Mouse (Mus musculus) forebrain, embryonic 14.5 days (tissue): Measurements from ENCODE around the gene Iqch. TPM values are rescaled to one million over a fixed set of nuclear protein-coding genes. Genes with fewer than 3 reads are reported as not detected.

Experiments
- ATAC-seq: fragments of 200-750 bp; cut with Nextera tagmentation; 2 replicates; pipeline ENCODE4 v1.8.0; 2017; ENCODE audit warnings: mild to moderate bottlenecking, moderate library complexity
- DNase-seq: peaks from one replicate; pipeline ENCODE4 v3.0.0-alpha.2; 2015; ENCODE audit warnings: low spot score
- H3K27ac ChIP-seq: fragments of 300-500 bp; sonication (generic); 2 replicates; pipeline ENCODE4 v1.5.1; 2014; ENCODE audit warnings: low read depth, mild to moderate bottlenecking, control low read depth, low read length, moderate library complexity
- H3K27me3 ChIP-seq: fragments of 300-500 bp; sonication (generic); replicated peaks from 2 replicates; pipeline ENCODE4 v1.6.1; 2014; ENCODE audit warnings: low read length, control low read depth, mixed read lengths; ENCODE audit not compliant: control insufficient read depth, insufficient read depth
- H3K36me3 ChIP-seq: fragments of 300-500 bp; sonication (generic); 2 replicates; pipeline ENCODE4 v1.6.1; 2014; ENCODE audit warnings: low read length, control low read depth; ENCODE audit not compliant: control insufficient read depth, insufficient read depth
- H3K4me1 ChIP-seq: fragments of 300-500 bp; sonication (generic); 2 replicates; pipeline ENCODE4 v1.6.1; 2014; ENCODE audit warnings: antibody characterized with exemption, low read length, control low read depth; ENCODE audit not compliant: control insufficient read depth, insufficient read depth
- H3K4me2 ChIP-seq: fragments of 300-500 bp; sonication (generic); 2 replicates; pipeline ENCODE4 v1.6.1; 2014; ENCODE audit warnings: mild to moderate bottlenecking, control low read depth, low read length
- H3K4me3 ChIP-seq: fragments of 300-500 bp; sonication (generic); 2 replicates; pipeline ENCODE4 v1.5.1; 2014; ENCODE audit warnings: low read depth, low read length, control low read depth
- H3K9ac ChIP-seq: fragments of 300-500 bp; sonication (generic); 2 replicates; pipeline ENCODE4 v1.6.1; 2014; ENCODE audit warnings: mild to moderate bottlenecking, low read length, control low read depth, moderate library complexity
- H3K9me3 ChIP-seq: fragments of 300-500 bp; sonication (generic); replicated peaks from 2 replicates; pipeline ENCODE4 v1.6.1; 2016; ENCODE audit warnings: low read length, control low read depth, mixed read lengths; ENCODE audit not compliant: control insufficient read depth
- WGBS: fragments of 180-500 bp; shearing (Covaris S2); extraction: QIAGEN DNeasy Blood & Tissue Kit; methylation state at CpG from one replicate; pipeline ENCODE4 v1.1.7; 2014; 5-methylcytosine and 5-hydroxymethylcytosine counted together
- polyA plus RNA-seq: library from polyadenylated mRNA; unstranded; fragments of >200 nt; fragmentation: Nextera tagmentation; extraction: Ambion mirVana; gene quantifications from 2 replicates; pipeline ENCODE4 v1.2.1, GENCODE M21; 2014

Iqch gene
- polyA plus RNA-seq, 1 experiment from 2014 or later: 0.06 TPM

DNA sequence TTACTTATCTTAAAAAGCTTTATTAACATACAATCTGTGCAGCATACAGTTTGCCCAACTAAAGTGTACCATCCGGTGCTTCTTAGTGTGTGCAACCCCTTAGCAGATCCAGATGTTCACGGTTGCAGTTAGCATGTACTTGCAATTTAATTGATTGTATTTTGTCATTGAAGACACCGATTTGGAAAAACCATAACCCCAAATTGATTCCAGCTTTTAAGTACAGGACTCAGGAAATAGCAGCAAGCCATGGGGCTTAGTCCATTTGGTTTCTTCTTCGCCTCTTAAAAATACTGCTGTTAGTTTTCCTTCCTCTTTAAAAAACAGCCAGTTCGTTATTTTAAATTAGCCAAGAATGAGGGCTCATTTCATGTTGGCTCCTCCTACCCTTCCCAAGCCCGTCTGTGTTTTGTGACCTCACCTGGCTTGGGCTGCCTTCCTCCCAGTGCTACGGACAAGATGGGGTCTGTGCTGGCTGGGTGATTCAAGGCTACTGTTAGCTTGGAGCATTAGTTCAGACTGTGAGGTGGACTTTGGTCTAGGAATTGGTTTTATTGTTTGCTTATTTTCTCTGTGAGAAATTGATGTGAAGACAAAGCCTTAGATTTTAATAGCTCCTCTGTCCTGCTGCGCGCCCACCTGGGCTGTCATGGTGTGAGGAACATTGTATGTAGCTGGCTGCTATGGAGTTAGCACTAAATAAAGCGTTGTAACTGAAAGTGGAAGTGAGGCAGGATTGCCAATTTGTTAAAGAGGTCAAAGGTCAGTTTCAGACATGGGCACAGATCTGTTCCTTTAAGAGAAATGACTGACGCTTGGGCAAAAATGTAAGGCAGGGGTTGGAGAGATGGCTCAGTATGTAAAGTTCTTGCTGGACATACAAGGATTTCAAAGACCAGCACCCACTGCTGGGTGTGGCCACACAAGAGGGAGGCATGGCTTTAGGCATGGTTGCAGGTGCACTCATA is 12.0 kb upstream of the Iqch start:
- H3K4me3 ChIP-seq: no peak overlapping the region
- H3K4me2 ChIP-seq: no peak overlapping the region
- H3K27ac ChIP-seq: no peak overlapping the region
- H3K4me1 ChIP-seq: peaks cover 15% of the 10 kb centered on the region
- no peaks in the 10 kb centered on the region for H3K9me3 ChIP-seq
- no peaks in the 10 kb centered on the region for H3K27me3 ChIP-seq
- WGBS: 72% methylated on average over 11 of the region's 11 CpGs
- no peak overlapping the region for H3K9ac ChIP-seq
- DNase-seq (no peak), ATAC-seq (no peak)
- H3K36me3 ChIP-seq: peaks cover 20% of the 10 kb centered on the region; the same call in 1 of the 2 replicates

DNA sequence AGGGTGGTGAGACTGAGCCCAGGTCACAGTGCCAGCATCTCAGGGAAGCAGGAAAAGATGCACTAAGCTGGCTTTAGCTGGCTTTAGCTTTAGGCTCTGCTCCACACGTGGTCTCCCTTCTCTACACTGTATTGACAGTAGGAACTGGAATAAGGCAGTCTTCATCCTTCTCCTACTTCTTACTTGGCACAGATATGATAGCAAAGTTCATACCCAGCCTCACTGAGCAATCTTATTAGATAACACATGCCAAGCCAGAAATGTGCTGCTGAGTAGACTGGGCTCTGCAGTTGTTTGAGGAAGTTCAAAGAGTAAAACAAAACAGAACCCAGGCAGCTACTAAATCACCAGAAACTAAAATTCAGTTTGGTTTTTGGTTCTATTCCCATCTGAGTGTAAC is 11.3 kb upstream of the Iqch start:
- H3K9ac ChIP-seq: no peak overlapping the region
- DNase-seq (no peak), ATAC-seq (no peak)
- no peaks in the 10 kb centered on the region for H3K27me3 ChIP-seq
- H3K4me3 ChIP-seq: no peak overlapping the region
- no peak overlapping the region for H3K27ac ChIP-seq
- peaks cover 15% of the 10 kb centered on the region for H3K4me1 ChIP-seq
- H3K9me3 ChIP-seq: no peaks in the 10 kb centered on the region
- peaks cover 15% of the 10 kb centered on the region; the same call in 1 of the 2 replicates for H3K36me3 ChIP-seq
- H3K4me2 ChIP-seq: no peak overlapping the region
- 27% methylated on average over 1 of the region's 1 CpGs for WGBS

DNA sequence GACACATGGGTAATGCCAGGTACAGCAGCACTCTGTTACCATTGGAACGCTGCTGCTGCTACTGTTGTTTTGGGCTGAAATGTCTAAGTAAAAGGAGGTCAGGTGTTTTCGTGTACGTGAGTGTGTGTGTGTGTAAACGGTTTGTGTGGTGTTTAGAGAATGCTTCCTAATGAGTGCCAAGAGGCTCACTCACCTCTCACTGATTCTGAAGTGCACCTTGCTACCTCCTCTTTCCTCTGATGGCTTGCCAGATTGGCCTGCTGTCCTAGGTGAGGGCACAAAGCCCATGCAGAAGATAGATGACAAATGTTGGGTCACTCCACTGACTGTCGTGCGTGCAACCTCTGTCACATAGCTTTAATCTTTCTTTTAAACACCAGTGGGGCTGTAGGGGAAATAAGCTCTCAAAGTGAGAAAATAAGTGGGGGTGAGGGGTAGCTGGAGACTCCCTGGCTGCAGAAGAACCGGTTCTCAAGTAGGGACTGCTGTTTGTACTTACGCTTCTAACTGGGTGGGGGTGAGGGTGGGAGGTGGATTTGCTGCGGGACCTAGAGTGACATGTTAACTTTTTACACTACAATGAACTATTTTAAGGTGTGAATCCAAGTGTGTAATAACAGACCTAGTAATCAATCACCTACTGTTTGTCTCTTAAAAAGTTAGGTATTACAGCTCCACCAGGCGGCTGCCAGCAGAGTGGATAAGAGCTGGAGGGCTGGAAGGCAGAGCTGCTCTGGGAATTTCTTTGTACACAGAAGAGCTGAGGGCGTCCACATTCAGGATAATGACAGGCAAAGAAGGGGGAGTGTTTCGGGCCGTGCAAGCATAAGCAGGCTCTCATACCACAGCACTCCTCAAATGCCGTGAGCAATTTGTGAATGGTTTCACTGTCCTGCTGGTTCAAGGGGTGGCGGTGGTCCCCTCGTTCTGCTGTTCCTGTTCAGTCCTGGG is 10.5 kb upstream of the Iqch start:
- peaks cover 9% of the 10 kb centered on the region; the same call in 1 of the 2 replicates for H3K36me3 ChIP-seq
- H3K4me2 ChIP-seq: no peak overlapping the region
- no peaks in the 10 kb centered on the region for H3K27me3 ChIP-seq
- no peak overlapping the region for H3K27ac ChIP-seq
- H3K4me1 ChIP-seq: peaks cover 15% of the 10 kb centered on the region
- no peak overlapping the region for H3K9ac ChIP-seq
- ATAC-seq (peak; percentile 67), DNase-seq (peak; percentile 79)
- H3K9me3 ChIP-seq: no peaks in the 10 kb centered on the region
- H3K4me3 ChIP-seq: no peak overlapping the region
- 35% methylated on average over 16 of the region's 16 CpGs for WGBS

DNA sequence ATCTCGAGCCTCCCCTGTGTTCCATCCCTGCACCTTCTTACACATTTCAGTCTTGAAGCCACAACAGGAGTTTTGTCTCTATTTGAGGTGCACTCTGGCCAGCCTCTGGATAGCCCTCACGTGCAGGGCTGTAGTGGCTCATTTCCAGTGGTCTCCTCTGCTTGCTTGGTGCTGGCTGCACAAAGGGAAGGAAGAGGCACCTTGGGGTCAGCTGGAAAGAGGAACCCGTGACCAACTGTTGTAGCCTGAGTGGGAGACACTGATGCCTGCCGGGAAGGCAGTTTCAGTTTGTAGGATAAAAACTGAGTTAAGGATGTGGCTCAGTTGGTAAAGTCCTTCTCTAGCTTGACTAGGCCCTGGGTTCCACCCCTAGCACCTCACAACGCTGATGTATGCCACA is 9.7 kb upstream of the Iqch start:
- Histone ChIP-seq H3K4me3 (no peak overlapping the region), H3K27me3 (no peaks in the 10 kb centered on the region), H3K36me3 (0 out of 2 replicates have a peak, but pooled peaks cover 1% of the 10 kb centered on the region), H3K27ac (no peak overlapping the region), H3K9me3 (no peaks in the 10 kb centered on the region), H3K9ac (no peak overlapping the region), H3K4me2 (no peak overlapping the region), H3K4me1 (peaks cover 15% of the 10 kb centered on the region)
- 76% methylated on average over 5 of the region's 5 CpGs for WGBS
- ATAC-seq: no peak
- DNase-seq: no peak

DNA sequence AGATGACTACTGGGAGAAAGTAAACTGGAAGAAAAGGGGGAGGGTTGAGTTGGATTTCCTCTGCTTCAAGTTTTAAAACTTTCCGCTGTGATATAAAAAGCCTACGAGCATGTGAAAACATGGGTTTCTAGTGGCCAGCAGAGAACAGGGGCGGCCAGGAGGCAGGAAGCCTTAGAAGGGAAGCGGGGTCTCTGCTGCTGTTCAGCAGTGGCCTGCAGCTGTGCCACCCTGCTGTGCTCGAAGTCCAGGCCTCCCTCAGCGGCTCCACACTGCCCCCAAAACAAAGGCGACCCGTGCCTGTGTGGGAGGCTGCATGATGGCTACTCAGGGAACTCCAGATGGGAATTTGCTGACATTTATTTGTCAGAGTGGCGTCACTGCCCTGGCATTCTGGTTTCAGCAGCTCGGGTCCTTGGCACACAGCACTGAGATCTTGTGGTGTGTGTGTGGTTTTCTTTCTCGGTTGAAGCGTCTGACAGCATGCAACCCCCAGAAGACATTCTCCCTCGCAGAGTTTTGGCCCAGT is 8.6 kb upstream of the Iqch start:
- peak; percentile 32 for DNase-seq
- ATAC-seq: no peak
- no peaks in the 10 kb centered on the region for H3K27me3 ChIP-seq
- H3K9me3 ChIP-seq: no peaks in the 10 kb centered on the region
- 17% methylated on average over 13 of the region's 13 CpGs for WGBS
- H3K9ac ChIP-seq: no peak overlapping the region; the same call in 1 of the 2 replicates
- H3K4me2 ChIP-seq: no peak overlapping the region
- H3K27ac ChIP-seq: no peak overlapping the region
- no peaks in the 10 kb centered on the region for H3K36me3 ChIP-seq
- H3K4me3 ChIP-seq: no peak overlapping the region
- H3K4me1 ChIP-seq: peaks cover 15% of the 10 kb centered on the region

DNA sequence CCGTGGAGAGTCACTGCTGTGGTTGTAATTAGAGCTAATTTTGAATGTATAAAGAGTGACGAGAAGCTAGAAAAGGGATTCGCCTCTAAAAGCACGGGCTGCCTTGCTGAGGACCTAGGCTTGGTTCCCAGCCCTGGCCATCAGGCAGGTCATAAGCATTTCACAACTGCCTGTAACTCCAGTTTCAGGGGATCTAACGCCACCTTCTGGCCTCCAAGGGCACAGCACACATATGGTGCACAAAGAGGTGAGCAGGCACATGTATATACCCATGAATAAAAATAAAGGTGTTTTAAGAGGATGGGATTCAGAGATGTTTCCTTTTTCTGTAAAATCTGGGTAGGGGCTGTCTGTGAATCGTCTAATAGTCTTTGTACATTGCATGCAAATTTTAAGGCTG is 7.9 kb upstream of the Iqch start:
- Histone ChIP-seq H3K4me1 (peaks cover 15% of the 10 kb centered on the region), H3K27ac (no peak overlapping the region), H3K36me3 (no peaks in the 10 kb centered on the region), H3K4me3 (no peak overlapping the region), H3K27me3 (no peaks in the 10 kb centered on the region), H3K9ac (no peak overlapping the region), H3K4me2 (no peak overlapping the region), H3K9me3 (no peaks in the 10 kb centered on the region)
- 88% methylated on average over 6 of the region's 6 CpGs for WGBS
- DNase-seq (no peak), ATAC-seq (no peak)

DNA sequence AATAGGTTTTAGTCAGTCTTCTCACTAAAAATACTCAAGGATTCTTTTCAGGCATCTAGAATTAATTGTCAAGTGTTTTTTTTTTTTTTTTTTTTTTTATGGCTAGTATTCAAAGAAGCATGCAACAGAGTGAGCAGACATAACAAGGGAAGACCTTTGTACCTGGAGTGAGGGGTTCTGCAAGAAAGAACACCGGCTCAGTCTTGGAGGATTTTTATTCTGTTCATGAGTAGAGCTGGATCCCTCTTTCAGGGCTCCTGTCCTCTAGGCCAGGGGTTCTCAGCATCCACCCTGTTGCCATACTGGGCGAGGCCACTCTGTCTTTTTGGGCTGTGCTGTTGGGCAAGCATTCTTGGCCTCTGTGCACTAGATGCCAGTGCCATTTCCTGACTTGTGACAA is 7.5 kb upstream of the Iqch start:
- Histone ChIP-seq H3K4me3 (no peak overlapping the region), H3K9me3 (no peaks in the 10 kb centered on the region), H3K9ac (no peak overlapping the region), H3K27ac (no peak overlapping the region), H3K4me2 (no peak overlapping the region), H3K4me1 (peaks cover 15% of the 10 kb centered on the region), H3K27me3 (no peaks in the 10 kb centered on the region), H3K36me3 (no peaks in the 10 kb centered on the region)
- DNase-seq (no peak), ATAC-seq (no peak)
- 93% methylated on average over 2 of the region's 2 CpGs for WGBS

DNA sequence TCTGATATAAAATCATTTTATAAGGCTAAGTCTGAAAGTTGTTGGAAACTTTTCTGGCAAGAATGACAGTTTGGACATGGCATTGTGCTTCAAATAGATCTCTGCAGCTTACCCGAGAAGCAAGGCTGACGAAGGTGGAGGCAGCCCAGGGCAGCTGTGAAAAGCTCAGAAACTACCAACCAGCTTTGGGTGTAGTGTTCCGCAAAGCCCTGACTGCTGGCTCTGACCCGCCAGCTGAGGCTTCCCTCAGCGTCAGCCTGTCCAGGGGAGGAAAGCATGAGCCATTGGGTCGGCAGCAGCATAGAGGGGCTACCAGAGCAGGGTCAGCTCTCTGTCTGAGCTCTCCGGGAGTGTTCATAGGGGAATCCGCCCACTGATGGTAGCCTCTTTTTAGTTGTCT is 7.0 kb upstream of the Iqch start:
- no peaks in the 10 kb centered on the region for H3K27me3 ChIP-seq
- no peak overlapping the region for H3K4me2 ChIP-seq
- H3K4me3 ChIP-seq: no peak overlapping the region
- H3K4me1 ChIP-seq: peaks cover 15% of the 10 kb centered on the region
- no peaks in the 10 kb centered on the region for H3K36me3 ChIP-seq
- no peaks in the 10 kb centered on the region for H3K9me3 ChIP-seq
- DNase-seq (no peak), ATAC-seq (no peak)
- no peak overlapping the region for H3K27ac ChIP-seq
- H3K9ac ChIP-seq: no peak overlapping the region
- 72% methylated on average over 8 of the region's 8 CpGs for WGBS
